Mouse (Mus musculus) heart, embryonic 11.5 days (tissue): ENCODE measurements at regions not wholly inside any gene's neighbourhood (a gene's known extent, or its start where the extent isn't known, plus 50 kb on each side); places are given as distances from the start of the nearest gene placed in this dataset.

ENCODE experiments used
- ATAC-seq: fragments of 200-750 bp; cut with Nextera tagmentation; replicated peaks from 2 replicates; pipeline ENCODE4 v1.8.0; 2017; ENCODE audit warnings: moderate library complexity; ENCODE audit not compliant: insufficient number of reproducible peaks, low FRiP score, low TSS enrichment
- H3K27ac ChIP-seq: fragments of 300-500 bp; sonication (generic); 2 replicates; pipeline ENCODE4 v1.5.1; 2014; ENCODE audit warnings: mild to moderate bottlenecking, low read depth, low read length
- H3K27me3 ChIP-seq: fragments of 300-500 bp; sonication (generic); 2 replicates; pipeline ENCODE4 v1.6.1; 2014; ENCODE audit warnings: mild to moderate bottlenecking, low read length, mixed read lengths; ENCODE audit not compliant: control insufficient read depth, insufficient read depth
- H3K36me3 ChIP-seq: fragments of 300-500 bp; sonication (generic); 2 replicates; pipeline ENCODE4 v1.6.1; 2014; ENCODE audit warnings: mild to moderate bottlenecking, low read length, moderate library complexity, mixed read lengths; ENCODE audit not compliant: control insufficient read depth, insufficient read depth
- H3K4me1 ChIP-seq: fragments of 300-500 bp; sonication (generic); 2 replicates; pipeline ENCODE4 v1.6.1; 2014; ENCODE audit warnings: low read length; ENCODE audit not compliant: control insufficient read depth, insufficient read depth
- H3K4me2 ChIP-seq: fragments of 300-500 bp; sonication (generic); 2 replicates; pipeline ENCODE4 v1.6.1; 2014; ENCODE audit warnings: mild to moderate bottlenecking, moderate library complexity
- H3K4me3 ChIP-seq: fragments of 300-500 bp; sonication (generic); 2 replicates; pipeline ENCODE4 v1.5.1; 2014; ENCODE audit warnings: low read depth, low read length
- H3K9ac ChIP-seq: fragments of 300-500 bp; sonication (generic); 2 replicates; pipeline ENCODE4 v1.6.1; 2014; ENCODE audit warnings: mild to moderate bottlenecking, low read depth, low read length, moderate library complexity
- H3K9me3 ChIP-seq: fragments of 300-500 bp; sonication (generic); replicated peaks from 2 replicates; pipeline ENCODE4 v1.6.1; 2016; ENCODE audit warnings: low read length; ENCODE audit not compliant: control insufficient read depth
- WGBS: fragments of 180-500 bp; shearing (Covaris S2); extraction: QIAGEN DNeasy Blood & Tissue Kit; methylation state at CpG from one replicate; pipeline ENCODE4 v1.1.7; 2014; ENCODE audit not compliant: insufficient replicate concordance; 5-methylcytosine and 5-hydroxymethylcytosine counted together

GRCm38 (mm10) chr16:86646753-86647152 is 707.2 kb upstream of the N6amt1 start:
- H3K4me3 ChIP-seq = no peak overlapping the region
- no peaks in the 10 kb centered on the region for H3K36me3 ChIP-seq
- H3K27ac ChIP-seq = no peak overlapping the region
- no peaks in the 10 kb centered on the region for H3K27me3 ChIP-seq
- no peak overlapping the region for H3K4me2 ChIP-seq
- H3K9ac ChIP-seq = no peak overlapping the region
- 0 out of 2 replicates have a peak, but pooled peaks cover 2% of the 10 kb centered on the region for H3K4me1 ChIP-seq
- WGBS = 56% methylated on average over 2 of the region's 2 CpGs
- no peak for ATAC-seq
- no peaks in the 10 kb centered on the region for H3K9me3 ChIP-seq

GRCm38 (mm10) chr16:86645436-86645835 is 708.5 kb upstream of the N6amt1 start:
- no peaks in the 10 kb centered on the region for H3K9me3 ChIP-seq
- no peak overlapping the region for H3K27ac ChIP-seq
- H3K4me1 ChIP-seq = 0 out of 2 replicates have a peak, but pooled peaks cover 2% of the 10 kb centered on the region
- no peak for ATAC-seq
- no peak overlapping the region for H3K4me2 ChIP-seq
- 75% methylated on average over 1 of the region's 1 CpGs for whole genome bisulfite sequencing
- H3K4me3 ChIP-seq = no peak overlapping the region
- H3K9ac ChIP-seq = no peak overlapping the region
- no peaks in the 10 kb centered on the region for H3K27me3 ChIP-seq
- no peaks in the 10 kb centered on the region for H3K36me3 ChIP-seq

DNA sequence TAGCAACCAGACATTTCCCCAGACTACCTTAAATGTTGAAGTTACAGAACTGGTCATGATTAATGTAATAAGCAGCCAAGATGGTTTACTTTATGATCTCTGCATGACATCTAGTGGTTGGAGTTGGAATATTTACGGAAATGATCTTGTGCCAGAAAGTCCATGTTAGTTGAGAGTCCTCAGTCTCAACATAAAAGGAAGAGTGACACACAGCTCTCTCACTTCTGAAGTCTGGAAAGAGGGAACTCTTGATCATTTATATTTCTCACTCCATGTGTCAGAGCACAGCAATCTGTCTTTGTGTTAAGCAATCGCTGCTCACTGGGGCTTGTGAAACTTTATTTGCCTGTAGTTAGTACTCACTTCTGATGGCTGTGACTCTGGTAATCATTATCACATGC is 709.1 kb upstream of the N6amt1 start:
- H3K9ac ChIP-seq = no peak overlapping the region
- ATAC-seq = no peak
- H3K27me3 ChIP-seq = no peaks in the 10 kb centered on the region
- H3K36me3 ChIP-seq = no peaks in the 10 kb centered on the region
- H3K4me1 ChIP-seq = 0 out of 2 replicates have a peak, but pooled peaks cover 2% of the 10 kb centered on the region
- H3K27ac ChIP-seq = no peak overlapping the region
- whole genome bisulfite sequencing = 48% methylated on average over 2 of the region's 2 CpGs
- no peaks in the 10 kb centered on the region for H3K9me3 ChIP-seq
- no peak overlapping the region for H3K4me2 ChIP-seq
- no peak overlapping the region for H3K4me3 ChIP-seq

GRCm38 (mm10) chr16:86604166-86604565 is 702.5 kb upstream of the Adamts5 start:
- Histone ChIP-seq H3K9ac (no peak overlapping the region), H3K4me1 (no peaks in the 10 kb centered on the region), H3K9me3 (no peaks in the 10 kb centered on the region), H3K4me2 (no peak overlapping the region), H3K4me3 (no peak overlapping the region), H3K27ac (no peak overlapping the region), H3K36me3 (no peaks in the 10 kb centered on the region), H3K27me3 (no peaks in the 10 kb centered on the region)
- no peak for ATAC-seq
- WGBS = 81% methylated on average over 7 of the region's 7 CpGs

DNA sequence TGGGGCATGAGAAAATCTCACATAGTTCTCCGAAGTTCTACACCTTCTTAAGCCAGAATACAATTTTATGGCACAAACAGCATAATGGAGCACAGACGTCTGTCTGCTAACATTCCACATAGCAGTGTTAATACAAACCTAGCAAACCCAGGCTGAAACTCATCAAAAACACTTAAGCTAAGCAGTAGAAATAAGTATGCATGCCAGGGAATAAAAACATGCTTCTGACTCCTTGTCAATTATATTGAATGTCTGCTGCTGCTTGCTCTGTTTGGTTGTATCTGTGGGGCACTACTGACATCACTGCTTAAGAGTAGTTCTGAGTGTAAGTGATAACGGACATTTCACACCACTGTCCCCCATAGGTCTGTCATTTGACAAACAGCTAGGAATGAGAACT is 693.4 kb upstream of the Adamts5 start:
- Histone ChIP-seq H3K4me2 (no peak overlapping the region), H3K36me3 (no peaks in the 10 kb centered on the region), H3K9me3 (no peaks in the 10 kb centered on the region), H3K4me3 (no peak overlapping the region), H3K27me3 (no peaks in the 10 kb centered on the region), H3K4me1 (0 out of 2 replicates have a peak, but pooled peaks cover 3% of the 10 kb centered on the region), H3K9ac (no peak overlapping the region), H3K27ac (0 out of 2 replicates have a peak overlapping the region, but pooled peaks have one; percentile 24)
- 43% methylated on average over 3 of the region's 3 CpGs for WGBS
- peak; percentile 57 for ATAC-seq

DNA sequence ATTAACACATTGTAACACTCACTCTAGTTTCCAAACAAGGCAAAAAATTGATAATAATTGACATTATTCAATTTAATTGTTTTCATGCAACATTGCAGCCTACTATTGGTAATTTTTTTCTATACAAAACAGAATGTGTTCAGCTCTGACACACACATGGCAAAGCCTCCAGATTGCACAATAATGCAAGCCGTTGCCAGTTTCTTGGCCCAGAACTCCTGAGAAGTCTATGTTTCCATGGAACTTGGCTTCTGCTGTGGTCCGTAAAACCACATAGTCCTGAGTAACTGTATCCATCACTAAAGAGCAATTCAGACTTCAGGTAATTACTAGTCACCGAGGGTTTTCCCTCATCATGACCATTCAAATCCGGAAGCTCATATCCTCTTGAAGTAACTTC is 684.4 kb upstream of the Adamts5 start:
- ATAC-seq = no peak
- Histone ChIP-seq H3K27me3 (no peaks in the 10 kb centered on the region), H3K4me1 (no peaks in the 10 kb centered on the region), H3K9ac (no peak overlapping the region), H3K9me3 (no peaks in the 10 kb centered on the region), H3K36me3 (no peaks in the 10 kb centered on the region), H3K4me3 (no peak overlapping the region), H3K4me2 (no peak overlapping the region), H3K27ac (no peak overlapping the region)
- 85% methylated on average over 4 of the region's 4 CpGs for WGBS

DNA sequence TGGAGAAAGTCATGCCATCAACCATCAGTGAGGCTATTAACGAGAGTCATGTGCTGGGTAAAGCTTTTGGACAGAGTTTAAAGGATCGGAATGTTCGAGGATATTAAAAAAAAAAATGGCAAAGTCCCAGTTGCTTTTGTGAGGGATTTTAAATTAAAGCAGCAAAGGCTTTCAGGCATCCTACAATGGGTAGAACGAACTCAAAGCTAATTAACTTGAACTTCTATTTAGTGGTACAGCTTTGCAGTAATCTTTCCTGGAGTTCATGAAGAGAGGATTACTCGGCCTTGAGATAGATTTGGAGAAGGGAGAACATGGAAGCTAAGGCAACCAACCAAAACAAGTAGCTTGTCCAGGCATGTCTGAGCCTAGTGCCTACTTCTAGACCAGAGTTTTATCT is 676.7 kb upstream of the Adamts5 start:
- Histone ChIP-seq H3K27me3 (no peaks in the 10 kb centered on the region), H3K4me2 (no peak overlapping the region), H3K27ac (no peak overlapping the region), H3K4me1 (no peaks in the 10 kb centered on the region), H3K9ac (no peak overlapping the region), H3K9me3 (no peaks in the 10 kb centered on the region), H3K36me3 (no peaks in the 10 kb centered on the region), H3K4me3 (no peak overlapping the region)
- no peak for ATAC-seq
- 80% methylated on average over 5 of the region's 5 CpGs for WGBS

DNA sequence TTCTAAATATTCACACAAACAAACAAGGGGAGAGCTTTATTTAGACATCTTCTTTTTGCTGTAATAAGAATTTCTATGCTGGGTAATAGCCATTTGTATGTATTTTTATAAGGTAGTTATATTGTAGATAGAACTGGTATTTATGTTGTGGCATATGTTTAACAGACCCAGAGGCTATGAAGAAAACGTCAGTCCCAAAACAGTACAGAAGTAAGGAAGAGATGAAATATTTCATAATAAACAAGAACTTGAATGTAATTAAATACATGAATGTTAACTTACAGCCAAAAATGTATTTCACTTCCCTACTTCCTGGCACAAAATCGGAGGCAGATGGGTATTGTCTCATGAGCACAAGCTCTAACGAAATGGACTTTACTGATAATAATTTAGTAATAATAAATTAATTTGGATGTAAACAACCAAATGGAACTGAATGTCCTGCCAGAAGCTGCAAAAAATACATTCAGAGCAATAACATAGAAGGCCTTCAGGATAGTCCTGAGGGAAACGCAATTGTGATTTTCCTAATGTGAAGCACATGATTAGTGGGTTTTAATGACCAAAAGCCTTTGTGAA is 645.9 kb upstream of the Adamts5 start:
- Histone ChIP-seq H3K4me3 (no peak overlapping the region), H3K4me1 (no peaks in the 10 kb centered on the region), H3K27me3 (no peaks in the 10 kb centered on the region), H3K9ac (no peak overlapping the region), H3K4me2 (no peak overlapping the region), H3K36me3 (no peaks in the 10 kb centered on the region), H3K9me3 (no peaks in the 10 kb centered on the region), H3K27ac (no peak overlapping the region)
- WGBS = 78% methylated on average over 4 of the region's 4 CpGs
- no peak for ATAC-seq

DNA sequence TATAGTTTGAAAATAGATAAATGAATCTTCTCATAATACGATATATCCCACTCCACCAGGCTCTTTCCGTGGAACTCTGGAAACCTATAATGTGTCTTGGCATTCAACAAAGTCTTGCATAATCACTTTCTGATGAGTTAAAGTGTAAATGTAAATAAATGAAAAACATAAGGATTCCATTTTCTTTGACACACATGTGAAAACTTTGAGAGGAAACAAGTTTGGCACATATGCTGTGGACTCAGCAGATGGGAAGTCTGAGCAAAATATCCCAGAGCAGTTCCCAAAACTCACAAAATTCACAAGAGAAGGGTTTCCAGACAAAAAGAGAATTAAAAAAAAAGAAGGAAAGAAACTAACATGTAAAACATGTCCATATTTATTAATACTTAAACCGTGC is 645.3 kb upstream of the Adamts5 start:
- 81% methylated on average over 3 of the region's 3 CpGs for WGBS
- H3K36me3 ChIP-seq = no peaks in the 10 kb centered on the region
- no peak for ATAC-seq
- no peaks in the 10 kb centered on the region for H3K4me1 ChIP-seq
- no peak overlapping the region for H3K4me2 ChIP-seq
- no peak overlapping the region for H3K9ac ChIP-seq
- no peak overlapping the region for H3K27ac ChIP-seq
- H3K9me3 ChIP-seq = no peaks in the 10 kb centered on the region
- no peaks in the 10 kb centered on the region for H3K27me3 ChIP-seq
- no peak overlapping the region for H3K4me3 ChIP-seq
